Mouse (Mus musculus): Measurements from ENCODE around the gene Rora. TPM values are rescaled to one million over a fixed set of nuclear protein-coding genes. Genes with fewer than 3 reads are reported as not detected.
A peak's percentile ranks its signal among the peaks of the same experiment; 100 is the strongest.

The Rora gene
- polyA plus RNA-seq, 1 experiment from 2014 or later: 7.5 TPM

DNA sequence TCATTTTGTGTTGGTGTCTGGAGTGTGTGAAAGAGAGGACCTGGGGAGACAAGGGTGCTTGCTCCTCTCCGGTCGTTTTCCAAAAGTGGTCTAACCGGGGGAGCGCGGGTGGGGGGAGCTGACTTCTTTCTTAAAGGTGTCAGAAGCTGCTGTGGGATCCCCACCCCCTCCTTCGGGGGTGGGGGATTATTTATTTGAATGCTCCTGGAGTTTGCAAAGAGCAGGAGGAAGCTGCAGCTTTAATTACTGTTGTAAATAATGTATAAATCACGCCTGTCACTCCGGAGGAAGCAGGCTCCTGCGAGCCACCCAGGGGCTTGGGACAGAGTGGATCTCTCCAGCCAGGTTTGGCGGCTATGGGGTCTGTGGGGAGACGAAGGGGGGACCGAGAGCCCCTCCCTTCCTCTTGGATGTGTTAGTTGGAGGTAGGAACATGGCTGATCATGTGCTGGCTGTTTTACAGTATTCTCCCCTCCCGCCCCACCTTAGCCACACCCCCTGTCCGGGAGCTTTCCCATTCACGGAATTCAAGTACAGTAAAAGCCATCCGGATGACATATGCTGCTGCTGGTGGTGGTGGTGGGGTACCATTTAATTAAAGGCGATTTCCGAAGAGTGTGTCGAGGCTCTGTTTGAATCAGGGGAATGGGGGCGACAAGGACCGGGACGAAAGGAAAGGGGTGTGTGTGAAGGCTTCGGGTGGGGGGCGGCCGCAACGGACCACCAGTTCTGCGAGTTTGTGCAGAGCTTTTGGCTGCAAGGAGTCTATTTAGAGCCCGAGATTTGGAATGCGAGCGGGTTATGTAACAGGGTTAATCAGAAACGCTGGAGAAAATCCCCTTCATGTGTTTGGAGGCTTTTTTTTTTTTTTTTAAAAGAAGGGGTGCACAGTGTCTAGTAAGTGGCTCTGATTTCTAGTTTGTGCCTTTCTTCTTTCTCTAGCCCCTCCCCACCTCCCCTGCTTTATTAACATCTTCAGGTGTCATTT is 1.7 kb downstream of the Rora start:
- Histone ChIP-seq H3K4me2 (replicated peaks; ENCODE audit: low read depth) (peak overlapping the region; percentile 96), H3K9me3 (ENCODE audit: control insufficient read depth, low read length) (no peaks in the 10 kb centered on the region), H3K9ac (ENCODE audit: low read length) (peak overlapping the region; percentile 82), H3K36me3 (ENCODE audit: control insufficient read depth, insufficient read depth, low read length) (no peaks in the 10 kb centered on the region), H3K27ac (replicated peaks) (no peak overlapping the region), H3K4me1 (replicated peaks; ENCODE audit: control insufficient read depth, insufficient read depth) (no peaks in the 10 kb centered on the region), H3K27me3 (ENCODE audit: control insufficient read depth, insufficient read depth, low read length) (no peaks in the 10 kb centered on the region), H3K4me3 (ENCODE audit: low read depth, low read length) (peak overlapping the region; percentile 85)
- TF ChIP-seq EP300 (optimal IDR thresholded peaks at IDR 0.05): no peak
- no peak for TF ChIP-seq CTCF (IDR thresholded peaks at IDR 0.05; ENCODE audit: low read depth)
- 2% methylated on average over 31 of the region's 31 CpGs for WGBS
- DNase-seq (ENCODE audit: low spot score) (peak; percentile 71), ATAC-seq (ENCODE audit: low FRiP score, low TSS enrichment) (peak; percentile 58)

DNA sequence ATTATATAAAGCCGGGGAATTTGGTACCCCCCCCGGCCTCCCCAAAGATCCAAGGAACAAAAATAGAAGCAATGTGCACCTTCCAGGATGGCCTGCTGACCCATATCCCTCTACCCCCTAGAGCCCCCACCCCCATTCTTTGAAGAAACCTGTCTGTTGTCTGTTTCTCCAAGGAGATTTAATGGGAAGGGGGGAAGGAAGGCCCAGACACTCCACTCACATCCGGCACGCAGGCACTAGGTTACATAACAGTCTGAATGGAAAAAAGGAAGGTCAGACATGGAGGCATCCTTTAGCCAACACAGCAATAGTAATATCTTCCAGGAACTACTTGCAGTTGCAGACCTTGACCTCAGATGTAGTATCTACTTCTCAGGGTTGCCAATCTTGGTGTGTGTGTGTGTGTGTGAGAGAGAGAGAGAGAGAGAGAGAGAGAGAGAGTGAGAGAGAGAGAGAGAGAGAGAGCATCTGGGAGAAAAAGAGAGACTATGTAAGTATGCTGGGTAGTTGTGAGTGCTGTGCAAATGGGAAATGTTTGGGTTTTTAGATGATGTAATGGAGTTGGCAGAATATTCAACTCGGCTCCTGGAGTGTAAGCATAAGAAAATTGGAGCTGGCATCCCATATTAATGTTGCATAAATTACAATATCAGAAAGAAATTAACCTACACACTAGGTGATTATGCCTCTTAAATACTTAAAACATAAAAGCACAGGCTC is 2.6 kb downstream of the Rora start:
- Histone ChIP-seq H3K4me3 (ENCODE audit: low read depth, low read length) (no peak overlapping the region), H3K4me2 (replicated peaks; ENCODE audit: low read depth) (no peak overlapping the region), H3K9me3 (ENCODE audit: control insufficient read depth, low read length) (no peaks in the 10 kb centered on the region), H3K36me3 (ENCODE audit: control insufficient read depth, insufficient read depth, low read length) (no peaks in the 10 kb centered on the region), H3K9ac (ENCODE audit: low read length) (no peak overlapping the region), H3K27ac (replicated peaks) (no peak overlapping the region), H3K27me3 (ENCODE audit: control insufficient read depth, insufficient read depth, low read length) (no peaks in the 10 kb centered on the region), H3K4me1 (replicated peaks; ENCODE audit: control insufficient read depth, insufficient read depth) (no peaks in the 10 kb centered on the region)
- no peak for ATAC-seq (ENCODE audit: low FRiP score, low TSS enrichment)
- WGBS: 37% methylated on average over 5 of the region's 5 CpGs
- TF ChIP-seq CTCF (IDR thresholded peaks at IDR 0.05; ENCODE audit: low read depth) (no peak), EP300 (optimal IDR thresholded peaks at IDR 0.05) (no peak)
- DNase-seq (ENCODE audit: low spot score): no peak

DNA sequence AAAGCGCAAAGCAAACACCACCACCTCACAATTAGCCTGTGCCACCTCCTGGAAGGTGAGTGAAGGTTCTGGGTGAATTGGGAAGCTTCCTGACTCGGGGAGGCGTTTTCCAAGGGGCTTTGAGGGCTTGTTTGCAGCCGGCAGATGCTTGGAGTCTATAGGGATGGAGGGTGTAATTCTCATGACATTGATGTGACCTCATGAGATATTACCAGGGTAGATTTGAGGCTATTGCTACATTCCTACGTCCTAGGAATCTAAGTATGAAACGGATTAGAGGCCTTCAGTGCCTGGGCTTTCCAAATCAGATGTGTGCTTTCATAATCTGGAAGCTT is 3.2 kb downstream of the Rora start:
- 54% methylated on average over 6 of the region's 6 CpGs for WGBS
- H3K9me3 ChIP-seq (ENCODE audit: control insufficient read depth, low read length): no peaks in the 10 kb centered on the region

DNA sequence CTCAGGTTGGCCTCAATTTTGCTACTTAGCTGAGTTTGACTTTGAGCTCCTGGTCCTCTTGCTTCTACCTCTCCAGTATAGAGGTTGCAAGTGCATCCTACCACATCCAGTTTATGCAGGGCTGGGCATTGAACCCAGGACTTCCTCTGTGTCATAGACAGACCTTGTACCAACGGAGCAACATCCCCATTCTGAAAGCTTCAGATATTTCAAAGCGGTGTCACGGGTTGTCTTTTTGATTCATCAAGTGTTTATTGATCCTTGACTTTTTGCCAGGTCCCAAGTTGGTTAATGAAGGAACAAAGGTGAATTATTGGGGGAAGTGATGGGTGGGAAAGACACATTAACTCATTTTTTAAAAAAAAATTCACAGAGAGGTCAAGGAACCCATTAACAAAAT is 17.1 kb downstream of the Rora start:
- no peak for ATAC-seq (ENCODE audit: low FRiP score, low TSS enrichment)
- 79% methylated on average over 3 of the region's 3 CpGs for WGBS

More for the DNA sequence above, 3.2 kb downstream of the Rora start:
- TF ChIP-seq CTCF (IDR thresholded peaks at IDR 0.05; ENCODE audit: low read depth) (no peak), EP300 (optimal IDR thresholded peaks at IDR 0.05) (no peak)
- Histone ChIP-seq H3K27me3 (ENCODE audit: control insufficient read depth, insufficient read depth, low read length) (no peaks in the 10 kb centered on the region), H3K27ac (replicated peaks) (no peak overlapping the region), H3K4me3 (ENCODE audit: low read depth, low read length) (no peak overlapping the region), H3K4me2 (replicated peaks; ENCODE audit: low read depth) (no peak overlapping the region), H3K4me1 (replicated peaks; ENCODE audit: control insufficient read depth, insufficient read depth) (no peaks in the 10 kb centered on the region), H3K9ac (ENCODE audit: low read length) (no peak overlapping the region), H3K36me3 (ENCODE audit: control insufficient read depth, insufficient read depth, low read length) (no peaks in the 10 kb centered on the region)
- no peak for DNase-seq (ENCODE audit: low spot score)
- ATAC-seq (ENCODE audit: low FRiP score, low TSS enrichment): no peak

DNA sequence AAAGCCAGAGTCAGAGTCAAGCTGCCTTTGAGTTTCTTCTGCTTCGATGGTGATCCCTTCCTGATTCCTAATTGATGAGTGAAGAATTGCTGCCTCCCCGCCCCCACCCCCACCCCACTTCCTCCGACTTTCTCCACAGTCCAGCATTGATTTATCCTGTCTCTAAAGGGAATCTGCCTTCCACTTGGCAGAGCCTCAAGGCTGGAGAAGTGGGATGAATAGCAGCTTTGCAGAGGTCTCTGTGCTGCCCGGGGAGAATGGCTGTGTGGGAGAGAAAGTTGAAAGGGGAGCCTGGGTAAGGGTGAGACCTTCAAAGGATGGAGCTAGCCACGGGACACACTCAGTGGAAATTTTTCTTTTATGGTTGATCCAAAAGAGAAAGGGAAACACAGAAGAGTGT is 18.9 kb downstream of the Rora start:
- DNase-seq (ENCODE audit: low spot score) (no peak), ATAC-seq (ENCODE audit: low FRiP score, low TSS enrichment) (no peak)
- TF ChIP-seq EP300 (optimal IDR thresholded peaks at IDR 0.05) (no peak), CTCF (IDR thresholded peaks at IDR 0.05; ENCODE audit: low read depth) (no peak)
- no peaks in the 10 kb centered on the region for H3K9me3 ChIP-seq (ENCODE audit: control insufficient read depth, low read length)
- no peaks in the 10 kb centered on the region for H3K4me1 ChIP-seq (replicated peaks; ENCODE audit: control insufficient read depth, insufficient read depth)
- no peak overlapping the region for H3K9ac ChIP-seq (ENCODE audit: low read length)
- H3K27me3 ChIP-seq (ENCODE audit: control insufficient read depth, insufficient read depth, low read length): no peaks in the 10 kb centered on the region
- H3K36me3 ChIP-seq (ENCODE audit: control insufficient read depth, insufficient read depth, low read length): no peaks in the 10 kb centered on the region
- no peak overlapping the region for H3K4me2 ChIP-seq (replicated peaks; ENCODE audit: low read depth)
- WGBS: 41% methylated on average over 5 of the region's 5 CpGs
- H3K27ac ChIP-seq (replicated peaks): no peak overlapping the region
- no peak overlapping the region for H3K4me3 ChIP-seq (ENCODE audit: low read depth, low read length)

More for the DNA sequence above, 17.1 kb downstream of the Rora start:
- H3K9ac ChIP-seq (ENCODE audit: low read length): no peak overlapping the region
- TF ChIP-seq EP300 (optimal IDR thresholded peaks at IDR 0.05): no peak
- no peak for DNase-seq (ENCODE audit: low spot score)
- H3K27me3 ChIP-seq (ENCODE audit: control insufficient read depth, insufficient read depth, low read length): no peaks in the 10 kb centered on the region
- H3K4me1 ChIP-seq (replicated peaks; ENCODE audit: control insufficient read depth, insufficient read depth): no peaks in the 10 kb centered on the region
- H3K27ac ChIP-seq (replicated peaks): no peak overlapping the region
- H3K4me2 ChIP-seq (replicated peaks; ENCODE audit: low read depth): no peak overlapping the region
- no peaks in the 10 kb centered on the region for H3K9me3 ChIP-seq (ENCODE audit: control insufficient read depth, low read length)
- no peaks in the 10 kb centered on the region for H3K36me3 ChIP-seq (ENCODE audit: control insufficient read depth, insufficient read depth, low read length)
- H3K4me3 ChIP-seq (ENCODE audit: low read depth, low read length): no peak overlapping the region

DNA sequence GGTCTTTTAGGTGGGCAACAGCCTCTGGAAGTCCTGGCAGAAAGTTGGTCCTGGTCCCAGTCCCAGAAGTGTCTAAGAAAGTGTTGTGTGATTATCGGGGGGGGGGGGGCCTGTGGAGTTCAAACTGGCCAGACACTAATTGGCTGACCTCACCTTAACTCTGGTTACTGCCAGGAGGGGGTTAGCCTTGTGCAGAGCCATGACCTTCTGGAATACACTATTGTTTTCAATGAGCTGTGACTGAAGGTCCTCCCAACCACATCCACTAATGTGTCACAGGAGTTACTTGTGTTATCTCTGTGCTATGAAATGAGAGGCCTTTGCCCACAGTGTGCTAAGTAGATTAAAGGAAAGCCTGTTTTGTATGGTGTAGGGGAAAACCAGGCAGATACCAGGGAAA is 19.6 kb downstream of the Rora start:
- Histone ChIP-seq H3K27me3 (ENCODE audit: control insufficient read depth, insufficient read depth, low read length) (no peaks in the 10 kb centered on the region), H3K9ac (ENCODE audit: low read length) (no peak overlapping the region), H3K4me3 (ENCODE audit: low read depth, low read length) (no peak overlapping the region), H3K27ac (replicated peaks) (no peak overlapping the region), H3K9me3 (ENCODE audit: control insufficient read depth, low read length) (no peaks in the 10 kb centered on the region), H3K36me3 (ENCODE audit: control insufficient read depth, insufficient read depth, low read length) (no peaks in the 10 kb centered on the region), H3K4me2 (replicated peaks; ENCODE audit: low read depth) (no peak overlapping the region), H3K4me1 (replicated peaks; ENCODE audit: control insufficient read depth, insufficient read depth) (no peaks in the 10 kb centered on the region)
- 50% methylated on average over 1 of the region's 1 CpGs for WGBS
- DNase-seq (ENCODE audit: low spot score) (no peak), ATAC-seq (ENCODE audit: low FRiP score, low TSS enrichment) (no peak)
- TF ChIP-seq EP300 (optimal IDR thresholded peaks at IDR 0.05) (no peak), CTCF (IDR thresholded peaks at IDR 0.05; ENCODE audit: low read depth) (no peak)

All from stomach, postnatal 0 days (tissue).